Mouse (Mus musculus): ENCODE measurements around the gene Cox8a. TPM values are rescaled to one million over a fixed set of nuclear protein-coding genes. Genes with fewer than 3 reads are reported as not detected.

Cox8a gene
- polyA plus RNA-seq, 1 experiment from 2014 or later, result 903 TPM

GRCm38 (mm10) chr19:7168423-7168822 is 49.0 kb downstream of the Cox8a start:
- Histone ChIP-seq H3K4me3 (replicated peaks) (no peak overlapping the region), H3K4me2 (no peak overlapping the region), H3K9ac (replicated peaks) (no peak overlapping the region), H3K4me1 (replicated peaks) (peaks cover 60% of the 10 kb centered on the region), H3K9me3 (no peaks in the 10 kb centered on the region), H3K36me3 (no peaks in the 10 kb centered on the region), H3K27ac (no peak overlapping the region), H3K27me3 (peaks cover 74% of the 10 kb centered on the region)
- no peak for ATAC-seq (ENCODE audit: insufficient number of reproducible peaks, insufficient read depth, low FRiP score, low TSS enrichment, low read depth)
- WGBS, result 54% methylated on average over 2 of the region's 2 CpGs

DNA sequence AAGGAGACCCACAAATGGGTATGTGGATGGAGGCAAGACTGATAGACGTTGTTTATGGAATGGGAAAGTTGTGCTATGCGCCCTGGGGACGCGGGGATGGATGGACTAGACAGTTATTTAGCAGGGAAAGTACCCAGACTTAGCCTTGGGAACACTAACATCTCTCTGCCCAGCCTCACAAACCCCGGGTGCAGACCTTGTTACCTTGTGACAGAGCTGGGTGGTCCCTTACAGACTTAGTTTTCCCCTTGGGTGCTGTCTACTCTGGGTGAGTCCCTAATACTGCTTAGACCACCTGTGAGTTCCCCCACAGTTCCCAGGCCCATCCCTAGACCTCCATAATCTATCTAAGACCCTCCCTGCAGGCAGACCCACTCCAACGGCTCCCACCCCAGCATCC is 50.6 kb downstream of the Cox8a start:
- 12% methylated on average over 6 of the region's 6 CpGs for WGBS
- no peak overlapping the region for H3K9ac ChIP-seq (replicated peaks)
- no peaks in the 10 kb centered on the region for H3K36me3 ChIP-seq
- H3K27ac ChIP-seq, result no peak overlapping the region
- peaks cover 45% of the 10 kb centered on the region for H3K4me1 ChIP-seq (replicated peaks)
- H3K4me2 ChIP-seq, result peak overlapping the region; percentile 98; the same call in 1 of the 2 replicates
- H3K27me3 ChIP-seq, result peaks cover 88% of the 10 kb centered on the region
- ATAC-seq (ENCODE audit: insufficient number of reproducible peaks, insufficient read depth, low FRiP score, low TSS enrichment, low read depth), result no peak
- no peaks in the 10 kb centered on the region for H3K9me3 ChIP-seq
- H3K4me3 ChIP-seq (replicated peaks), result peak overlapping the region; percentile 72; the same call in 1 of the 2 replicates

DNA sequence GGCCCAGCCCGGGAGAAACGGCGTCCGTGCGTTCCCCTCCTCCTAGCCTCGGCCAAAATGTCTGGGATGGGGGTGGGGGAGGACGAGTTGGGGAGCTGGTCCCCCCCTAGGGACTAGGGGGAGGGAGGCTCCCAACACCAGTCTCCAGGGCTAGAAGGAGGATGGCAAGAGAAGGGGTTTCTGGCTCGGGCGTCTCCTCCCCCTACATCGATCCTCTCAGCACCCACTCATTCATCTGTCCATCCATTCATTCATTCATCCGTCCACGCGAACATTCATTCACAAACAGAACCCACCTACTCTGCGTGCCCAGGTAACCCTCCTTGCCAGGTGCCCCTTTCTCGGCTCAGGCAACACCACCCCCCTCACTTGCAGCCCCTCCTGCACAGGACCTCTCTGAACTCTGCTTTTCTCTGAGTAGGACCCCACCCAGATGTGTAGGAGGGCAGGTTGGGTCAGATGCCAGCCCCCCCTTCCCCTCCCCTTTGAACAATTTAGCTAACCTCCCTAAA is 51.2 kb downstream of the Cox8a start:
- 2% methylated on average over 10 of the region's 15 CpGs for WGBS
- Histone ChIP-seq H3K27me3 (peaks cover 88% of the 10 kb centered on the region), H3K27ac (no peak overlapping the region), H3K4me2 (peak overlapping the region; percentile 98), H3K9ac (replicated peaks) (peak overlapping the region; percentile 76), H3K36me3 (no peaks in the 10 kb centered on the region), H3K9me3 (no peaks in the 10 kb centered on the region), H3K4me1 (replicated peaks) (peaks cover 40% of the 10 kb centered on the region), H3K4me3 (replicated peaks) (peak overlapping the region; percentile 72)
- no peak for ATAC-seq (ENCODE audit: insufficient number of reproducible peaks, insufficient read depth, low FRiP score, low TSS enrichment, low read depth)

GRCm38 (mm10) chr19:7165509-7166199 is 51.8 kb downstream of the Cox8a start:
- Histone ChIP-seq H3K9me3 (no peaks in the 10 kb centered on the region), H3K27ac (no peak overlapping the region), H3K9ac (replicated peaks) (peak overlapping the region; percentile 76), H3K27me3 (peaks cover 89% of the 10 kb centered on the region), H3K4me1 (replicated peaks) (peaks cover 36% of the 10 kb centered on the region), H3K4me3 (replicated peaks) (peak overlapping the region; percentile 72), H3K36me3 (no peaks in the 10 kb centered on the region), H3K4me2 (peak overlapping the region; percentile 98)
- no peak for ATAC-seq (ENCODE audit: insufficient number of reproducible peaks, insufficient read depth, low FRiP score, low TSS enrichment, low read depth)
- 1% methylated on average over 56 of the region's 105 CpGs for whole genome bisulfite sequencing

Other genes starting within 250 kb of the Cox8a start
- 245 and 288 TPM in 2 replicates for gene Ppp1r14b, start 242.6 kb downstream of the Cox8a start, polyA plus RNA-seq (2016; fragmentation: Nextera tagmentation; extraction: Ambion mirVana)
- 41.4 and 41.7 TPM in 2 replicates for gene Plcb3, start 241.1 kb downstream of the Cox8a start, polyA plus RNA-seq (2016; fragmentation: Nextera tagmentation; extraction: Ambion mirVana)
- 65.8 and 73.6 TPM in 2 replicates for gene Fkbp2, start 237.1 kb downstream of the Cox8a start, polyA plus RNA-seq (2016; fragmentation: Nextera tagmentation; extraction: Ambion mirVana)
- 53.8 and 55.2 TPM in 2 replicates for gene Vegfb, start 230.0 kb downstream of the Cox8a start, polyA plus RNA-seq (2016; fragmentation: Nextera tagmentation; extraction: Ambion mirVana)
- 21.2 and 22.8 TPM in 2 replicates for gene Dnajc4, start 225.0 kb downstream of the Cox8a start, polyA plus RNA-seq (2016; fragmentation: Nextera tagmentation; extraction: Ambion mirVana)
- gene Nudt22, start 221.5 kb downstream of the Cox8a start, polyA plus RNA-seq (2016; fragmentation: Nextera tagmentation; extraction: Ambion mirVana), result 20.1 and 22.6 TPM in 2 replicates
- gene Trpt1, start 221.5 kb downstream of the Cox8a start, polyA plus RNA-seq (2016; fragmentation: Nextera tagmentation; extraction: Ambion mirVana), result 10.8 and 11.0 TPM in 2 replicates
- gene Fermt3, start 198.1 kb downstream of the Cox8a start, polyA plus RNA-seq (2016; fragmentation: Nextera tagmentation; extraction: Ambion mirVana), result 7.1 and 7.8 TPM in 2 replicates
- gene Stip1, start 177.6 kb downstream of the Cox8a start, polyA plus RNA-seq (2016; fragmentation: Nextera tagmentation; extraction: Ambion mirVana), result 292 and 312 TPM in 2 replicates
- 12.3 and 13.2 TPM in 2 replicates for gene Macrod1, start 160.8 kb downstream of the Cox8a start, polyA plus RNA-seq (2016; fragmentation: Nextera tagmentation; extraction: Ambion mirVana)
- 3.5 and 4.4 TPM in 2 replicates for gene Flrt1, start 111.9 kb downstream of the Cox8a start, polyA plus RNA-seq (2016; fragmentation: Nextera tagmentation; extraction: Ambion mirVana)
- gene Otub1, start 11.3 kb downstream of the Cox8a start, polyA plus RNA-seq (2016; fragmentation: Nextera tagmentation; extraction: Ambion mirVana), result 222 and 233 TPM in 2 replicates
- gene Naa40, start 23.6 kb upstream of the Cox8a start, polyA plus RNA-seq (2016; fragmentation: Nextera tagmentation; extraction: Ambion mirVana), result 69.7 and 73.1 TPM in 2 replicates
- gene Rcor2, start 49.7 kb upstream of the Cox8a start, polyA plus RNA-seq (2016; fragmentation: Nextera tagmentation; extraction: Ambion mirVana), result 50.9 and 51.1 TPM in 2 replicates
- gene Mark2, start 124.2 kb upstream of the Cox8a start, polyA plus RNA-seq (2016; fragmentation: Nextera tagmentation; extraction: Ambion mirVana), result 54.4 and 58.5 TPM in 2 replicates
- 41.2 and 45.1 TPM in 2 replicates for gene Spindoc, start 165.4 kb upstream of the Cox8a start, polyA plus RNA-seq (2016; fragmentation: Nextera tagmentation; extraction: Ambion mirVana)
- 11.0 and 12.0 TPM in 2 replicates for gene 2700081O15Rik, start 200.0 kb upstream of the Cox8a start, polyA plus RNA-seq (2016; fragmentation: Nextera tagmentation; extraction: Ambion mirVana)